Mouse (Mus musculus) adrenal gland, postnatal 0 days (tissue): ENCODE results near the gene Pwp1. TPM values are rescaled to one million over a fixed set of nuclear protein-coding genes. Genes with fewer than 3 reads are reported as not detected.

Source experiments
- polyA plus RNA-seq: library from polyadenylated mRNA; unstranded; fragments of >200 nt; fragmentation: Nextera tagmentation; extraction: Ambion mirVana; gene quantifications from 2 replicates; pipeline ENCODE4 v1.2.1, GENCODE M21; 2015

Pwp1 gene
- polyA plus RNA-seq: 34.1 and 39.5 TPM in 2 replicates

GRCm38 (mm10) chr10:85829085-85829853, at the start of gene Pwp1:
Gene Pwp1, plus strand, starts transcription at chr10:85829494.

GRCm38 (mm10) chr10:85916498-85917309, 87.4 kb downstream of the Pwp1 start, which contains the start of gene Prdm4:
Gene Prdm4, minus strand, starts transcription at chr10:85917142.

GRCm38 (mm10) chr10:85927676-85928445, 98.6 kb downstream of the Pwp1 start, which contains the start of gene Ascl4:
Gene Ascl4, plus strand, starts transcription at chr10:85927681.

Other genes starting within 250 kb of the Pwp1 start
- gene Prdm4, start 87.6 kb downstream of the Pwp1 start, polyA plus RNA-seq: 8.1 and 9.8 TPM in 2 replicates
- gene Ascl4, start 98.2 kb downstream of the Pwp1 start, polyA plus RNA-seq: 0.14 and 0.28 TPM in 2 replicates
- gene Rtcb, start 128.3 kb downstream of the Pwp1 start, polyA plus RNA-seq: 109 and 137 TPM in 2 replicates
- 0.22 TPM in 1 of 2 replicates, not detected in the other for gene Bpifc, start 182.4 kb downstream of the Pwp1 start, polyA plus RNA-seq
- 28.0 and 37.7 TPM in 2 replicates for gene Fbxo7, start 192.5 kb downstream of the Pwp1 start, polyA plus RNA-seq